Mouse (Mus musculus): ENCODE data around the gene Lama5.
"Not testable (repeated sequence)": the region's sequence is repeated elsewhere in the genome, so short reads cannot be mapped to it uniquely, and the experiment has no call there.

Lama5 gene

GRCm38 (mm10) chr2:180225762-180226378 lies at the start of gene Lama5:
Gene Lama5, minus strand, starts transcription at chr2:180225859.
- DNase-seq = peak; percentile 86 to 93

- no peak for DNase-seq
These were observed 48.9 kb upstream of the Lama5 start for GRCm38 (mm10) chr2:180274523-180274922.

GRCm38 (mm10) chr2:180273394-180274244 lies 48.0 kb upstream of the Lama5 start, which contains the start of gene Cables2:
Gene Cables2, minus strand, starts transcription at chr2:180273496.
- peak; percentile 94 to 98 for DNase-seq

- DNase-seq = no peak
These were observed 47.2 kb upstream of the Lama5 start for GRCm38 (mm10) chr2:180272884-180273321.

GRCm38 (mm10) chr2:180271804-180272395 lies 46.2 kb upstream of the Lama5 start:
- no peak for DNase-seq

- peak; percentile 54 to 79 for DNase-seq
These were observed 45.0 kb upstream of the Lama5 start for GRCm38 (mm10) chr2:180270537-180271255.

- no peak for DNase-seq
These were observed 43.7 kb upstream of the Lama5 start for GRCm38 (mm10) chr2:180269329-180269728.

- DNase-seq = no peak
These were observed 42.3 kb upstream of the Lama5 start for GRCm38 (mm10) chr2:180267955-180268354.

- no peak for DNase-seq
These were observed 37.2 kb upstream of the Lama5 start for GRCm38 (mm10) chr2:180262891-180263290.

- DNase-seq = no peak
These were observed 36.8 kb upstream of the Lama5 start for GRCm38 (mm10) chr2:180262441-180262840.

- no peak for DNase-seq
These were observed 36.2 kb upstream of the Lama5 start for GRCm38 (mm10) chr2:180261901-180262300.

GRCm38 (mm10) chr2:180260610-180261480 lies 35.2 kb upstream of the Lama5 start:
- DNase-seq = no peak

- DNase-seq = not testable (repeated sequence)
These were observed 34.4 kb upstream of the Lama5 start for GRCm38 (mm10) chr2:180259826-180260609.

GRCm38 (mm10) chr2:180258951-180259484 lies 33.4 kb upstream of the Lama5 start:
- DNase-seq = not testable (repeated sequence)

GRCm38 (mm10) chr2:180257963-180258865 lies 32.6 kb upstream of the Lama5 start:
- no peak for DNase-seq

GRCm38 (mm10) chr2:180257001-180257521 lies 31.4 kb upstream of the Lama5 start, which contains the start of gene Rps21:
Gene Rps21, plus strand, starts transcription at chr2:180257377.
- DNase-seq = peak; percentile 98 to 99

GRCm38 (mm10) chr2:180256296-180257000 lies 30.8 kb upstream of the Lama5 start:
- DNase-seq = no peak

GRCm38 (mm10) chr2:180255701-180256100 lies 30.0 kb upstream of the Lama5 start:
- DNase-seq = no peak
